Mouse (Mus musculus): ENCODE measurements around the gene Far2. TPM values are rescaled to one million over a fixed set of nuclear protein-coding genes. Genes with fewer than 3 reads are reported as not detected.

The Far2 gene
- 2.1 and 3.4 TPM in 2 replicates for polyA plus RNA-seq (2015; fragmentation: Nextera tagmentation; extraction: Ambion mirVana)

GRCm38 (mm10) chr6:148046881-148047649 lies at the start of gene Far2:
Far2 (plus strand) TSS chr6:148047259.

DNA sequence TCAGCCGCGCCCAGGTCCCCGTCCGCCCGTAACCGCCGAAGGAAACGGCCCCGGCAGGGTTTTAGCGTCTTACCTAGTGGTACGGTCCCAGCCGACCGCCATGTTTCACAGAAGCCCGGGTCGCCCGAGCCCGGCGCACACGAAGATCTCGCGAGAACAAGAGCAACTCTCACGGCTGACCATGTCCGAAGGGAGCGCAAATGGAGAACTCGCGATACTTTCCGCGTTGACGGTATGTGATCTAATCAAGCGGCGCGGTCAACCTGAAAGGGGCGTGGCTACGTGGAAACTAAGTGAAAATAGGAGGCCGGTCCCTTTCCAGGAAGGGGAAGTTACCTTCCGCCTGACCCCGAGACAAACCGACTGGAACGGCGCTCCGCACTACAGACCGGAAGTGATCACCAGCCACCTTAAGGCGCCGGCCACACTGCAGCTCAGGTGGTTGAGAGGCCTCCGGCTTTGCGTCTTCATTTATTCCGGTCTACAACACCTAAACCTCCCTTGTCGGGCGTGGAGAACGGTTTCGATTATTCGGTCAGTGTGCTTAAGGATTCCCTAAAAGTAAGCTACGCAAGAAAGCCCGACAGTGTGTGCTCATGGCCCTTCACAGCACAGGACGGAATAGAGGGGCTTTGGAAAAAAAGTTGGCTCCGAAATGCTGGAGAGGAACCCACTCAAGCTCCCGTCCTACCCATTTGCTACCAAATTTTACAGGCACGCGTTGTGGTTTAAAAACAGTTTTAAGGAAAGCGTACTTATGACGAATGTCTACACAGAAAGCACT lies 165.0 kb downstream of the Far2 start, which contains the start of gene Ergic2:
Ergic2 (minus strand) TSS at position 478 of the 784 bp plus-strand sequence.

Other genes starting within 250 kb of the Far2 start
- 113 and 127 TPM in 2 replicates for gene Ergic2, start 165.1 kb downstream of the Far2 start, polyA plus RNA-seq (2015; fragmentation: Nextera tagmentation; extraction: Ambion mirVana)

Data from spleen, postnatal 0 days (tissue).